Mouse (Mus musculus) small intestine, adult 2 months (tissue): ENCODE results near the gene Hmgn1. TPM values are rescaled to one million over a fixed set of nuclear protein-coding genes. Genes with fewer than 3 reads are reported as not detected.
A peak's percentile ranks its signal among the peaks of the same experiment; 100 is the strongest.

ENCODE experiments used
- H3K27ac ChIP-seq: fragments of 200-500 bp; 2 replicates; pipeline ENCODE4 v1.5.1; 2012; ENCODE audit warnings: low read depth, low read length, control low read depth, inconsistent platforms; ENCODE audit not compliant: insufficient read depth
- H3K27me3 ChIP-seq: fragments of 200-500 bp; 2 replicates; pipeline ENCODE4 v1.6.1; 2012; ENCODE audit warnings: mild to moderate bottlenecking, moderate library complexity, low read length, inconsistent platforms; ENCODE audit not compliant: control insufficient read depth, insufficient read depth
- H3K36me3 ChIP-seq: fragments of 200-500 bp; 2 replicates; pipeline ENCODE4 v1.6.1; 2012; ENCODE audit warnings: mild to moderate bottlenecking, low read length, control low read depth, inconsistent platforms; ENCODE audit not compliant: control insufficient read depth, insufficient read depth
- H3K4me1 ChIP-seq: fragments of 200-500 bp; 2 replicates; pipeline ENCODE4 v1.6.1; 2012; ENCODE audit warnings: low read length, inconsistent platforms, mixed read lengths; ENCODE audit not compliant: control insufficient read depth, insufficient read depth, insufficient read length
- H3K4me3 ChIP-seq: fragments of 200-500 bp; 2 replicates; pipeline ENCODE4 v1.5.1; 2012; ENCODE audit warnings: low read depth, mild to moderate bottlenecking, control low read depth, inconsistent platforms, low read length, moderate library complexity
- CTCF ChIP-seq: fragments of 200-500 bp; IDR thresholded peaks from 2 replicates; pipeline ENCODE4 v1.5.1; 2012; ENCODE audit warnings: low read depth, mild to moderate bottlenecking, control low read depth, inconsistent platforms, low read length, moderate library complexity, mixed read lengths; ENCODE audit not compliant: insufficient replicate concordance, insufficient read length; ENCODE audit errors: extremely low read depth
- POLR2A ChIP-seq: fragments of 200-500 bp; IDR thresholded peaks from 2 replicates; pipeline ENCODE4 v1.6.1; 2012; ENCODE audit warnings: low read depth, mild to moderate bottlenecking, control low read depth, inconsistent platforms, low read length, moderate library complexity
- WGBS: fragments of 180-500 bp; shearing (Covaris S2); methylation state at CpG from one replicate; pipeline ENCODE4 v1.1.7; 2018; 5-methylcytosine and 5-hydroxymethylcytosine counted together
- polyA plus RNA-seq: library from polyadenylated mRNA; depleted of rRNA; stranded (reverse); fragments of >200 nt; gene quantifications from 2 replicates; pipeline ENCODE4 v1.2.3, GENCODE M21; 2012; rRNA removed

Hmgn1 gene
- 1.7 and 4.4 TPM in 2 replicates for polyA plus RNA-seq

- Histone ChIP-seq H3K36me3 (peaks cover 10% of the 10 kb centered on the region; the same call in 1 of the 2 replicates), H3K4me1 (no peaks in the 10 kb centered on the region), H3K27me3 (no peaks in the 10 kb centered on the region), H3K4me3 (peak within 1 kb of the TSS; percentile 79), H3K27ac (peak within 1 kb of the TSS; percentile 68; the same call in 1 of the 2 replicates)
- TF ChIP-seq CTCF (no peak), POLR2A (peak; percentile 47; the same call in 1 of the 2 replicates)
- WGBS, result under 1% methylated on average over 70 of the region's 72 CpGs
Observed at GRCm38 (mm10) chr16:96127657-96128344, at the start of gene Hmgn1. Gene Hmgn1, minus strand, starts transcription at chr16:96127729.

DNA sequence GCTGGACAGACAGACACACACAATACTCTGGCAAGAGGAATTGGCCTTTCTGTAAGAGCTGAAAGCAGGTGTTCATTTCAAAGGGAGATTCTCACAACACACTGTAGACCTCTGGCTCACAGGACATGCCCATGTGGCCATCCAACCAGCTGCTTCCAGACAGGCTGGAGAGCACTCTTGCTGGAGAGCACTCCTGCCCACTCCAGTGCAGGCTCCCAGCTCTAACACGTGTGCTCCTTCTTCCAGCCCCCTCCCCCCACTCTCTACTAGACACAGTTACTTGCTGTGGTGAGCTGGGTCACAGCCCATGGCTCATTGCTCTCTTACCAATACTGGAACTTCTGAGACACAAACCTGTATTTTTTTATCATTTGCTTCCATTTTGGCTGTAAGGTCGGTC lies 47.9 kb upstream of the Hmgn1 start:
- no peak overlapping the region for H3K4me3 ChIP-seq
- no peaks in the 10 kb centered on the region for H3K27me3 ChIP-seq
- no peaks in the 10 kb centered on the region for H3K36me3 ChIP-seq
- WGBS, result 59% methylated on average over 2 of the region's 2 CpGs
- TF ChIP-seq POLR2A (no peak), CTCF (no peak)
- H3K27ac ChIP-seq, result no peak overlapping the region
- H3K4me1 ChIP-seq, result no peaks in the 10 kb centered on the region

DNA sequence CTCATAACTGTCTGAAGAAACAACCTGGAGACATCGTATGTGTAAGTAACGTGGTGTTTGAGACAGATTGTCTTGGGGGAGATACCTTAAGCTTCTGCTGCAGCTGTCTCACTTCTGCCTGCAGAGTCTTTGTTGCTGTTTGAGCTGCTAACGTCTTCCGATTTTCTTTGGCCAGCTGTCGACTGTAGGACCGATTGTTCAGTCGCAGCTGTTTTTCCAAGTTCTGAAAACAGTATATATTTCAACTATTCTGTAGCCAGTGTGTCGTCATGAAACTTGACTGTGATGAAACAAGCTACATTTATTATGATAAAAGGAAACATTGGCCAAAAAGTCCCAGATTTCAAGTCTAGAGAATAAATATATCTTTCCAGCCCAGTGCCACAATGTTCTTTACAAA lies 46.1 kb upstream of the Hmgn1 start:
- WGBS, result 76% methylated on average over 8 of the region's 8 CpGs

DNA sequence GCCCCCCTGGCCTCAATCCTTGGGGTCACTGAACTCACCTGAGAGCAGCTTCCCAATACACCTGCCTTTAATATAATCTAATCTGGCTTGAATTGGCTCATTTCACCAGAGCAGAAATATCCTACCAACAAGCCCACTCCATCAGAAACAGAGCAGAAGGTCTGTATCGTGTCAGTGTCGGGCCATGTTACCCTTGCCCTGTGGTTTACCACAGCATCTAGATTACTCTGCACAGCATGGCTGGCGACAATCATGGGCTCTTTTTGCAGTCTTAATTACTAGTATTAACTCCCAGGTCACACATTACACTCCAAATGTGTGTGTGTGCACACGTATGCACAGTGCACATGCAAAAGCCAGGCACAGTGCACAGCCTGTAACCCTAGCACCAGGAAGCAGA lies 41.3 kb upstream of the Hmgn1 start:
- no peaks in the 10 kb centered on the region for H3K36me3 ChIP-seq
- no peaks in the 10 kb centered on the region for H3K4me1 ChIP-seq
- no peaks in the 10 kb centered on the region for H3K27me3 ChIP-seq
- no peak for TF ChIP-seq CTCF
- no peak for TF ChIP-seq POLR2A
- H3K4me3 ChIP-seq, result no peak overlapping the region
- no peak overlapping the region for H3K27ac ChIP-seq
- WGBS, result 82% methylated on average over 4 of the region's 4 CpGs

More for the DNA sequence above, 46.1 kb upstream of the Hmgn1 start:
- Histone ChIP-seq H3K27me3 (no peaks in the 10 kb centered on the region), H3K27ac (no peak overlapping the region), H3K4me3 (no peak overlapping the region), H3K4me1 (no peaks in the 10 kb centered on the region), H3K36me3 (no peaks in the 10 kb centered on the region)
- TF ChIP-seq POLR2A (no peak), CTCF (no peak)

- Histone ChIP-seq H3K4me1 (no peaks in the 10 kb centered on the region), H3K36me3 (no peaks in the 10 kb centered on the region), H3K27me3 (no peaks in the 10 kb centered on the region), H3K4me3 (no peak overlapping the region), H3K27ac (no peak overlapping the region)
- TF ChIP-seq POLR2A, result no peak
- no peak for TF ChIP-seq CTCF
- 77% methylated on average over 4 of the region's 4 CpGs for WGBS
Observed at GRCm38 (mm10) chr16:96165723-96166264, 38.3 kb upstream of the Hmgn1 start.

- Histone ChIP-seq H3K4me1 (peaks cover 4% of the 10 kb centered on the region; the same call in 1 of the 2 replicates), H3K27ac (no peak overlapping the region), H3K4me3 (no peak overlapping the region), H3K36me3 (no peaks in the 10 kb centered on the region), H3K27me3 (no peaks in the 10 kb centered on the region)
- TF ChIP-seq CTCF, result no peak
- TF ChIP-seq POLR2A, result no peak
- WGBS, result 91% methylated on average over 4 of the region's 4 CpGs
Observed at GRCm38 (mm10) chr16:96161336-96161735, 33.8 kb upstream of the Hmgn1 start.

- H3K27me3 ChIP-seq, result no peaks in the 10 kb centered on the region
- H3K4me1 ChIP-seq, result peaks cover 4% of the 10 kb centered on the region; the same call in 1 of the 2 replicates
- H3K36me3 ChIP-seq, result no peaks in the 10 kb centered on the region
- WGBS, result 80% methylated on average over 1 of the region's 1 CpGs
- TF ChIP-seq POLR2A (no peak), CTCF (no peak)
- H3K4me3 ChIP-seq, result no peak overlapping the region
- no peak overlapping the region for H3K27ac ChIP-seq
Observed at GRCm38 (mm10) chr16:96160927-96161326, 33.4 kb upstream of the Hmgn1 start.
